Mouse (Mus musculus) small intestine, adult 2 months (tissue): ENCODE measurements around the gene Wnt7a.

ENCODE experiments used
- CTCF ChIP-seq: fragments of 200-500 bp; IDR thresholded peaks from 2 replicates; pipeline ENCODE4 v1.5.1; 2012; ENCODE audit warnings: low read depth, mild to moderate bottlenecking, control low read depth, inconsistent platforms, low read length, moderate library complexity, mixed read lengths; ENCODE audit not compliant: insufficient replicate concordance, insufficient read length; ENCODE audit errors: extremely low read depth
- POLR2A ChIP-seq: fragments of 200-500 bp; IDR thresholded peaks from 2 replicates; pipeline ENCODE4 v1.6.1; 2012; ENCODE audit warnings: low read depth, mild to moderate bottlenecking, control low read depth, inconsistent platforms, low read length, moderate library complexity

DNA sequence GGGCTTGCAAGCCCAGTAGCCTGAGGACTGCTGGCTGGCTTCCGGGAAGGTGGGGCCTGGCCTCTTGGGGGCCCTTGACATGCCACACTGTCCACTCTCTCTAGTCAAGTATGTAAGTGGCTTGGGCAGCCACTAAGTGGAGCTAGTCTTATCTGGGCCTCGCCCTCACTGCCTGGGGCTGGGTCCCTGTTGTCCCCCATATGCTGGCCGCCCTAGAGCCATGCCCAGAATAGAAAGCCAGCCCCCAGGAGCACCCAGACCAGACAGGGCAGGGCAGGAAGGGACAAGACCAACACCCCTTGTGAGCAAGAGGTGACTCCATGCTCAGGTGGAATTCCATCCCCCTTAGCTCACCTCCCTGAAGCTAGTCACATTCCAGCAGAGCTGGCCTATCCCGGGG is 22.0 kb downstream of the Wnt7a start:
- TF ChIP-seq CTCF (no peak), POLR2A (no peak)
